Mouse (Mus musculus) Muller cell, postnatal 12 days (primary cell): ENCODE data around the gene Gdpd5.
A peak's percentile ranks its signal among the peaks of the same experiment; 100 is the strongest.

Source experiments
- DNase-seq: peaks from one replicate; pipeline ENCODE4 v3.0.0-alpha.2; 2015; ENCODE audit errors: inconsistent ontology term

Gdpd5 gene

GRCm38 (mm10) chr7:99381214-99382087 lies at the start of gene Gdpd5:
Gene Gdpd5, plus strand, starts transcription at chr7:99381414.
- DNase-seq, result peak; percentile 100

DNA sequence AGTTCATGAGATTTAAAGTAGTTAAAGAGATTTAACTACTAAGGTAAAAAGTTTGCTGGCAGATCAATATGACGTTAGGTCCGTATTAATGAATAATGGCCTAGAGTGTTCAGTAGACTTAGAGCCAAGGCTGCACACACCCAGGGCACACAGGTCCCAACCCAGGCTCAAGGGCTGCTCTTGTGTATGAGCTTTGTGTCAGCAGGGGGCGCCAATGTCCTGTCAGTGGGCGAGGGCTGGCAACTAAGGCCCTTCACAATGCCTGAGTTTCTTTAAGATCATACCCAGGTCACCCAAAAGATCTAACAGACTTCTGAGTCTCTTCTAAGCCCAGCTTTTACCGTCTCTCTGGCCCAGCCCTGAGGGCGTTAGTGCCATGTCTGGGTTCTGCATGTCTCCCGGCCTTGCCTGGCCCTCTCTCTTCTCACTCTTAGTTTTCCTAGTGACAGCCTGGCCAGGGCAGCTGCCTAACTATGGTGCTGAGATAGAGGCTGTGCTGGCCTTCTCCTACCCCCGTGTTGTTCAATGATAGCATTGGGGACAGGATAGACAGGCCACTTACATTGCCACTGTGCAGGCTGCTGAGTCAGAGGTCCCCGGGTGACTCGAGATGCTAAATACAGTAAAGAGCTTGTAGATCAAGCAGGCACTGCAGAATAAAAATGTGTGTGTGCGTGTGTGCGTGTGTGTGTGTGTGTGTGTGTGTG lies 48.3 kb upstream of the Gdpd5 start:
- peak; percentile 60 for DNase-seq

GRCm38 (mm10) chr7:99340736-99341135 lies 40.5 kb upstream of the Gdpd5 start:
- no peak for DNase-seq

DNA sequence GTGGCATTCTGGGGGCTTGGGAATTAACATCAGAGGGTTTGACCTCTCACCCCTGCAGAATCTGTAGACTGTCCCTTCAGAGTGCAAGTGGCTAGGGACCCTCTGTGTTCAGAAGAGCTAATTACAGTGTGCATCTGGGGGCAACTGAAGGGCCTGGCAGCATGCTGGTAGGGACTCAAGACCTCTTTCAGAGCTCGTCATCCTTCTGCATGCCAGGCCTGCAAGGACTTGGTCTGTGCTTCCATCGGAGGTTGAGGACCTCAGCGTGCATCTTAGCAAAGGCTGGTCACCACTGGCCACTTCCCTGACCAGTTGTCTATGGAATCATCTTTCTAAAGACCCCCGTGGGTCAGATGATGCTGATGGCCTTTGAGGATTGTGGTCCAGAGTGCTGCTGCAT lies 37.6 kb upstream of the Gdpd5 start:
- no peak for DNase-seq

DNA sequence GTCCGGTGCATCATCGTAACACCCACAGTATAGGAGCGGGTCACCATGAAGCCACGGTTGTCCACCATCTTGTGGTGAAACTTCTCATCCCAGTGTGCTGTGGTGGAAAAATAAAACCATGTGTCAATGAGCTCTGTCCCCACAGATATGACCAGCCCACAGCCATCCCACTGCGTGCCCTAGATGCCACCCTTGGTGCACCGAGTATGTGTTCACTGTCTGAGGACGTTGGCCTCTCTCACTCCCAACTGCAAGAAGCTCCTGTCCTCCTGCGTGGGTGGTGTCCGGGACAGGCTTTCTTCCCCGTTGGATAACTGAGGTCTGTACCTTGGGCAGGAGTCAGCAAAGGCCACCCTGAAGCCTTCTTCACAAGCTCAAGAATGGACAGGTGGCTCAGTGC lies 33.9 kb upstream of the Gdpd5 start:
- DNase-seq, result no peak

DNA sequence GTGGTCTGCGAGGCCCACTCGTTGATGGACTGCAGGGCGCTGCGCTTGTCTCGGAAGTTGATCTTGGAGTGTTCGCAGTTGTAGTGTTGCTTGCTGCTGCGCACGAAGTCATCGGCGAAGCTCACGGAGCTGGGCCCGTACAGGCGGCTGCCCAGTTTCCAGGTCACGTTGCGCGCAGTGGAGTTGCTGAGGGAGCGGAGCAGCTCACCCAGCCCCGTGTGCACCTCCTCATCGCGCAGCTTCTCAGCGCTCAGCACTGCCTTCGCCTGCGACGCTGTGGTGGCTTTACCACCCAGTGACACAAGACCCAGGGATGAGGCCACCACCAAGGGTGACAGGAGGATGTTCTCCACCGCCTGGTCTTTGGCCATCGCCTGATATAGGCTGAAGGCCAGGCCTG lies 32.3 kb upstream of the Gdpd5 start:
- no peak for DNase-seq

GRCm38 (mm10) chr7:99349782-99350720 lies 31.2 kb upstream of the Gdpd5 start:
- DNase-seq, result peak; percentile 11

- DNase-seq, result peak; percentile 77
Observed at GRCm38 (mm10) chr7:99351104-99351801, 30.0 kb upstream of the Gdpd5 start.

- DNase-seq, result peak; percentile 58
Observed at GRCm38 (mm10) chr7:99351802-99352517, 29.3 kb upstream of the Gdpd5 start.

DNA sequence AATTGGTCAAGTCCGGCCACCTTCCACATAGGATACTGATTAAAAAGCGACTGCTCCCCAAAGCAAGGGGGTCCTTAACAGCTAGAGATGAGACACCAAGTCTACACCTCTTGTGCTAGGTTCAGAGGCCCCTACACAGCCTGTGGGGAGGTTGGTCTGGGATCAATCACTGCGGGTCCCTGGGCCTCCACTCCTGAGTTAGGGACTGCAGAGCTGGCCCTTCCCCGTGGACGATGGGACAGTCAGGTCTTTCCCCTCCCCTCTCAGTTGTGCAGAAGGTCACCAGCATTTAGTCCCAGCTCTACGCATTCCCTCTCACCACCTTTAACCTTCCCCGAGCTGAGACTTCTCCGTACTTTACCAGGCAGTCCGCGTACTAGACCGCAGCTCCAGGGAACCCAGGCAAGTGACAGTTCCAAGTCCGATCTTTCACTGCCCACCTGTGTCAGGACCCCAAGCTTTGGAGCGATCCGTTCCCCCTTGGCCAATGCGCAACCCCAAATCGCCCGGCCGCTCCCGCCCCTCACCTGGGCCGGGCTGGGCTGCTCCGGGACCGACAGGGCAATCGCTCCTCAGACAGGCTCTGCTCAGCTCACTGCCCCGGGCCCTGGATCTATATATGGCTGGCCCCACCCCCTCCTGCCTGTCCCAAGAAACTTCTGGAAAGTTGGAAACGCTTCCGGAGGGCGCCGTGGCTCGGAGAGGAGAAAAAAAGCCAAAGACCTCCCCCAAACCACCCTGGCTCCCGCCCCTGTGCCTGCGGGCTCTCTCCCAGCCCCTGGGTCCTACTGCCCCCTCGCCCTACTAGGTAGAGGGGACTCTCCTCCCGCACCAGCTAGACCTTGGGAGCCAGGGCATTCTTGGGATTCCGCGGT lies 28.5 kb upstream of the Gdpd5 start, which contains the start of gene Serpinh1:
Gene Serpinh1, minus strand, starts transcription at position 714 of the 875 bp plus-strand sequence.
- DNase-seq, result peak; percentile 99

DNA sequence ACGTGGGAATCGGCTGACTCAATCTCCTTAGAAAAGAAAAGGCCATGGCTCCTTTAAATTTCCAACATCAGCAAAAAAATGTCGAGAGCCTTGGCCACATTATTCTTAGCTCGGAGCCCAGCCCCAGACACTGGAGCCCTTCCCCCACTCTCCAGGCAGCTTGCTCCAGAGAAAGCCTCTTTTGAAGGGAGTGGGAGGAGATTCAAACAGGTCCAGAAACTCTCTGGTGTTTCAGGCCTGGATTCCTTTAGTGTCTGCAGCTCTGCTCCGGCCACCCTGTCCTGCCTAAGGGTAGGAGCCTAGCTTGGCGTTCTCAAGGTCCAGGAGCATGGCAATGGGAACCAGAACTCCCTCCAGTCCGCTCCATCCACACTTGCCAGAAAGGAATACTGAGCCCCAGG lies 25.5 kb upstream of the Gdpd5 start:
- peak; percentile 92 for DNase-seq

DNA sequence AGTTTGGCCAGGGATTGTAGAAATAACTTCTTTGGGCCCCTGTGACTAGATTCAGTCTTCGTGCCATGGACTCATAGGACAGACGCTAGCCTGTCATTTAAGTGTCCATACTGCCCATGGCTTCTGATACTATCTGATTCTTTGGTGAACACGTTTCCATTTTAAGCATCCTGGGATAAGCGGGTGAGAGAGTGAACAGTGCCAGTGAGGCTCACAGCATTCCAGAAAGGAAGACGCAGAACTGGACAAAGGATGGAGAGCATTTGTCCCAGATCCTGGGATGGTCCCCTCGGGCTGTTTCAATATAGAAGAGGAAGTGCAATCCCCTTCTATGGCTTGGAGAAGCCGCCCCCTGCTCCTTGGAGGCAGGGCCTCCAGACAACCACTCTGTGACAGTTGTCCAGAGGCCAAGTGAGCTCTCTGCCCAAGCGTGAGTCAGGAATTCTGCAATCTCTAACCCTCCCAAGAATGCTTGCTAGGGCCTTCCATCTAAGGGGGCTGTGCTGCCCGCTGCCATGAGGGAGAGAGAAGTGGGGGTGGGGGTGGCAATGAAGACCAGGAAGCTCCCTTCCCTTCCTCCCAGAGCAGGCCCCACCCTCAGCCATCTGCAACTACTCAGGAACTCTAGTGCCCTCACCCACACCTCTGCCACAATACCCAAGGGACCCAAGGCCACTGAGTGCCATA lies 24.8 kb upstream of the Gdpd5 start:
- peak; percentile 90 for DNase-seq

- DNase-seq, result no peak
Observed at GRCm38 (mm10) chr7:99357201-99357600, 24.0 kb upstream of the Gdpd5 start.

GRCm38 (mm10) chr7:99358371-99358770 lies 22.8 kb upstream of the Gdpd5 start:
- DNase-seq, result no peak

DNA sequence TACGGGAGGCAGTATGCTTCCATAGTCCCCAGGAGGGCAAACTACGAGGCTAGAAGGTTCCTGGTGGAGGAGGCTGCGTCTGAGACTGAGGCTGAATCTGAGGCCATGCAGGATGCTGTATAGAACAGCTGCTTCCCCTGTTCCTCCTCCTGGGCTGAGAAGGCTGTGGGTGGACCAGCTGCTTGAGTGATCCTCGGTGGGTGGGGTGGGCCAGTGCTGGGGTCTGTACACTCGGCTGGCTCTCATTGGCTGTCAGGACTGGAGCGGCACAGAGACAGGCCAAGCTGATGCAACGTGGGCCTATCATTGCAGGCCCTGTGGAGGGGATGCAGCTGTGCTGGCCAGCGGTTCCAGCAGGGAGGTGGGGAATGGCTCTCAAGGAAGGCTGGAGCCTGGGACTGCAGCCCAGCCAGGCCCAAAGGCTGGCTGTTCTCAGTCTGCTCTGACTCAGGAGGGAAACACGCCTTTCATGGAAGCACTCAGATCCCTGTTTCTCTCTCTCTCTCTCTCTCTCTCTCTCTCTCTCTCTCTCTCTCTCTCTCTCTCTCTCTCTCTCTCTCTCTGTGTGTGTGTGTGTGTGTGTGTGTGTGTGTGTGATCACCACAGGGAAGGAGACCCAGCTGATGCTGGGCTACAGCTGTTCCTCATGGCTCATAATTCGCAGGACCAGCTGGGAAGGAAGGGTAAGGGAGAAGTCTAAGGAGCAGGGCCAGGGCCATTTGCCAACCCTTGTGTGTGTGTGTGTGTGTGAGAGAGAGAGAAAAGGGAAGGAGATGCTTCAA lies 21.0 kb upstream of the Gdpd5 start:
- DNase-seq, result peak; percentile 86

- DNase-seq, result peak; percentile 40
Observed at GRCm38 (mm10) chr7:99360803-99361414, 20.3 kb upstream of the Gdpd5 start.

DNA sequence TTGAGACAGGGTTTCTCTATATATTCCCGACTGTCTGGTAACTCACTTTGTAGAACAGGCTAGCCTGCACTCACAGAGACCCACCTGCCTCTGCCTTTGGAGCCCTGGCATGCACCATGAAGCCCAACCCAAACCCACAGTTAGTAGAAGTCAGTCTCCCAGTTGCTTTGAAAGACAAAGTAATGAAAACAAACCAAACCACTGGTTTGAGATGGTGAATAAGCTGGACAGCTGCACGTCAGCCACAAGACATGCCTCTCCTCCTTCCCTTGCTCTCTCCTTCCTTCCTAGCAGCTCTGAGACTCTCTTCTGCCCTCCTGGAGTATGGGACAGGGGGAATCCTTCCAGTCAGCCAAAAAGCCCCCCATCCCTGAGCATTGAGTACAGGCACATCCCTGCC lies 19.1 kb upstream of the Gdpd5 start:
- no peak for DNase-seq

DNA sequence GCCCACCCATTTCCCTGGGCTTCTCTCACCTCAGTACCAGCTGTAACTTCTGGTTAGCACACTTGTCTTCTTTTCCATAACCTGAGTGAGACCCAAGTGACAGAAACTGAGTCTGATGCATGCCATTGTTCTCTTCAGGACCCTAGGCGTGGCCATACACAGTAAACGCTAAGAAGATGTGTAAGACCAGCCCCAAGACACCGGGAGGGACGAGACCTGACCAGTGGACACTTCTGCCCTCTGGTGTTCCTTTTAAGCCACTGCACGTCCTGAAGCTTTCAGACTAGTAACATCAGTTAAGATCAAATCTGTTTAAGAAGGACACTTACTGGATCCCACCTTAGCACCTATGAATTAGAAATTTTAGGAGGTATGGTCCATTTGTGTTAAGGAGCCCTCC lies 16.1 kb upstream of the Gdpd5 start:
- peak; percentile 70 for DNase-seq
